Mouse (Mus musculus) left cerebral cortex, postnatal 14 days (tissue): ENCODE results near the gene Pomt2. TPM values are rescaled to one million over a fixed set of nuclear protein-coding genes. Genes with fewer than 3 reads are reported as not detected.

Experiments used
- DNase-seq, 2 experiments: peaks; one replicate each; pipeline ENCODE4 v3.0.0; 2021 to 2022; ENCODE audit warnings: low spot score in 2 of 2, mixed read lengths in 1 of 2
- intact Hi-C: fragments of 180-260 bp; cut with DNase I; formaldehyde crosslinking; loops from one replicate; pipeline ENCODE4 v1.15.1; 2025
- total RNA-seq, 2 experiments: library from RNA; stranded (reverse); gene quantifications; 2 replicates each; pipeline ENCODE4 v1.2.3; 2021

Gene Pomt2
- total RNA-seq, 2 experiments from 2014 or later: 20.0 to 21.6 TPM

DNA sequence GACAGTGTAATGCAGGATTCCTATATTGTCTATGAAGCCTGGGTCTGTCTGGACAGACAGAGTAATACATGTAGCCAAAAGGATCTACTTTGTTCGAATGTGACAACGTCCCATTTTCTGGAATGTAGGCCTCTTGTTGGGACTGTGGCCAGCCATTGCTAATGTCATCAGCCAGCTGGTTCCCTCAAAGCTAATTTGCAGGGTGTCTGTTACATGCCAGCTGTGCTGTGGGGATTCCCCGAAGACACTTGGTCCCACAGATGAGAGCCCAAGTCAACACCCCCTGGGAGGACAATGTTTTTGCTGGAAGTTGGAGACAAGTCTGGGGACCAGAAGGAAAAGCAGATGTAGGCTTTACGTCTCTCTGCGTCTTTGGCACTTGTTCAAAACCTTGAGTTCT lies 81.3 kb downstream of the Pomt2 start:
- intact Hi-C loops: no loop called here
- peak; percentile 20 to 35 for DNase-seq

DNA sequence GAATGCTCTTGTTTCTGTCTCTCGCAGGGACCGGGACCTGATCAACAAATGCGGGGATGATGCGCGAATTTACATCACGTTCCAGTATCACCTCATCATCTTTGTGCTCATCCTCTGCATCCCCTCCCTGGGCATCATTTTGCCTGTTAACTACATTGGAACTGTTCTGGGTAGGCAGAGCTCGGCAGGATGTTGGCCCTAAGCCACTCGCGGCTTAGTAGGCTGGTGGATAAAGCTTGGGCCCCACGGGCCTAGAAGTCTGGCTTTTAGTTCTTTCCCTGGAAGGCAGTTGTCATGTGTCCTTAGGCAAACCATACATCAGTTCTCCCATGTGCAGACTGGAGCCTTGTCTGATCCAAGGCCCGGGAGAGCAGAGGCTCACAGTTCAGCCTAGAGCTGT lies 82.3 kb downstream of the Pomt2 start:
- intact Hi-C loops: no loop called here
- no peak for DNase-seq

DNA sequence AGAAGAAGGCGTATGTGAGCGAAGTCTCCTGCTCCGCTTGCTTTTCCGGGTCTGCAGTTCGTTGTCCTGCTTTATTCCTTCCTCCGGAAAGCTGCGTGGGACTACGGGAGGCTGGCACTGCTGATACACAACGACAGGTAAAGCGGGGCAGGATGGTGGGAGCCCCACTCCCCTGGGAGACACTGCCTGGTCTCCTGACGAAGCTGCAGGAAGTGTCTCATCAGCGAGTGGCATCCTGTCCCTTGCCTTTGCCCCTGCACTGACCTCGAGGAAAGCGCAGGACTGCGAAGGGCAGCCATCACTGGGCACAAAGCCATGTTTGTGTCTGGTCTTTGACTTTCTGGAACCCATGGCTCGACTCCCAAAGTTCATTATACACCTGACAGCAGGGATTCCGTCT lies 90.7 kb downstream of the Pomt2 start:
- intact Hi-C loops: no loop called here

More for the DNA sequence above, 90.7 kb downstream of the Pomt2 start:
- DNase-seq: no peak

Other genes starting within 250 kb of the Pomt2 start
- 10 to 100 TPM; 71.2 to 72.2 TPM for gene Cipc, start 200.9 kb downstream of the Pomt2 start, total RNA-seq
- 10 to 100 TPM; 46.0 to 56.9 TPM for gene Zdhhc22, start 157.5 kb downstream of the Pomt2 start, total RNA-seq
- gene Tmem63c, start 126.6 kb downstream of the Pomt2 start, total RNA-seq: 10 to 100 TPM; 41.2 to 43.1 TPM
- 10 to 100 TPM in 1 of 2 experiments, 1 to 10 TPM in 1; 9.9 to 11.4 TPM for gene Ngb, start 45.4 kb downstream of the Pomt2 start, total RNA-seq
- gene Gstz1, start 803 bp downstream of the Pomt2 start, total RNA-seq: 10 to 100 TPM; 48.1 to 51.7 TPM
- 1 to 10 TPM; 3.4 to 3.6 TPM for gene Samd15, start 51.8 kb upstream of the Pomt2 start, total RNA-seq
- gene Tmed8, start 52.5 kb upstream of the Pomt2 start, total RNA-seq: 10 to 100 TPM; 28.0 to 28.5 TPM
- 1 to 10 TPM in 1 of 2 experiments, under 1 TPM in 1; 0.85 to 2.1 TPM for gene Noxred1, start 90.8 kb upstream of the Pomt2 start, total RNA-seq
- gene Vipas39, start 118.3 kb upstream of the Pomt2 start, total RNA-seq: 10 to 100 TPM; 55.8 to 58.7 TPM
- gene Ahsa1, start 118.5 kb upstream of the Pomt2 start, total RNA-seq: 100 to 1,000 TPM; 158 to 159 TPM
- under 1 TPM; 0.47 to 0.48 TPM for gene Ism2, start 151.7 kb upstream of the Pomt2 start, total RNA-seq
- 10 to 100 TPM; 43.8 to 49.1 TPM for gene Sptlc2, start 240.4 kb upstream of the Pomt2 start, total RNA-seq